Mouse (Mus musculus): ENCODE measurements around the gene Etnk2. TPM values are rescaled to one million over a fixed set of nuclear protein-coding genes. Genes with fewer than 3 reads are reported as not detected.

Gene Etnk2
- polyA plus RNA-seq, 1 experiment = 0.25 TPM

- no peak overlapping the region for H3K4me3 ChIP-seq (ENCODE audit: insufficient read depth, low read length)
- H3K4me1 ChIP-seq (ENCODE audit: control insufficient read depth, insufficient read depth, low read length) = no peaks in the 10 kb centered on the region
- no peak overlapping the region for H3K27ac ChIP-seq (ENCODE audit: insufficient read depth, low read length)
- TF ChIP-seq POLR2A (IDR thresholded peaks at IDR 0.05; ENCODE audit: low read depth, low read length) (no peak), CTCF (IDR thresholded peaks at IDR 0.05; ENCODE audit: borderline replicate concordance, insufficient read depth, low read length) (no peak)
Observed at GRCm38 (mm10) chr1:133420491-133420890, 57.1 kb downstream of the Etnk2 start.

- Histone ChIP-seq H3K4me3 (ENCODE audit: insufficient read depth, low read length) (no peak overlapping the region), H3K27ac (ENCODE audit: insufficient read depth, low read length) (no peak overlapping the region), H3K4me1 (ENCODE audit: control insufficient read depth, insufficient read depth, low read length) (no peaks in the 10 kb centered on the region)
- TF ChIP-seq CTCF (IDR thresholded peaks at IDR 0.05; ENCODE audit: borderline replicate concordance, insufficient read depth, low read length) (no peak), POLR2A (IDR thresholded peaks at IDR 0.05; ENCODE audit: low read depth, low read length) (no peak)
Observed at GRCm38 (mm10) chr1:133421061-133421460, 57.7 kb downstream of the Etnk2 start.

GRCm38 (mm10) chr1:133421975-133422570, 58.7 kb downstream of the Etnk2 start:
- TF ChIP-seq POLR2A (IDR thresholded peaks at IDR 0.05; ENCODE audit: low read depth, low read length) = no peak
- TF ChIP-seq CTCF (IDR thresholded peaks at IDR 0.05; ENCODE audit: borderline replicate concordance, insufficient read depth, low read length) = no peak
- Histone ChIP-seq H3K27ac (ENCODE audit: insufficient read depth, low read length) (no peak overlapping the region), H3K4me3 (ENCODE audit: insufficient read depth, low read length) (0 out of 2 replicates have a peak overlapping the region, but pooled peaks have one; percentile 63), H3K4me1 (ENCODE audit: control insufficient read depth, insufficient read depth, low read length) (no peaks in the 10 kb centered on the region)

- no peak overlapping the region for H3K27ac ChIP-seq (ENCODE audit: insufficient read depth, low read length)
- H3K4me3 ChIP-seq (ENCODE audit: insufficient read depth, low read length) = peak overlapping the region; percentile 63
- TF ChIP-seq POLR2A (IDR thresholded peaks at IDR 0.05; ENCODE audit: low read depth, low read length) (no peak), CTCF (IDR thresholded peaks at IDR 0.05; ENCODE audit: borderline replicate concordance, insufficient read depth, low read length) (no peak)
- H3K4me1 ChIP-seq (ENCODE audit: control insufficient read depth, insufficient read depth, low read length) = no peaks in the 10 kb centered on the region
Observed at GRCm38 (mm10) chr1:133422615-133423161, 59.3 kb downstream of the Etnk2 start.

- H3K27ac ChIP-seq (ENCODE audit: insufficient read depth, low read length) = no peak overlapping the region
- no peaks in the 10 kb centered on the region for H3K4me1 ChIP-seq (ENCODE audit: control insufficient read depth, insufficient read depth, low read length)
- TF ChIP-seq POLR2A (IDR thresholded peaks at IDR 0.05; ENCODE audit: low read depth, low read length) (no peak), CTCF (IDR thresholded peaks at IDR 0.05; ENCODE audit: borderline replicate concordance, insufficient read depth, low read length) (no peak)
Observed at GRCm38 (mm10) chr1:133423166-133423542, 59.8 kb downstream of the Etnk2 start.

GRCm38 (mm10) chr1:133423543-133424480, 60.4 kb downstream of the Etnk2 start, which contains the start of gene Sox13:
Sox13 (minus strand) TSS chr1:133424377.
- H3K4me3 ChIP-seq (ENCODE audit: insufficient read depth, low read length) = peak within 1 kb of the TSS; percentile 63
- no peak within 1 kb of the TSS; the same call in 1 of the 2 replicates for H3K27ac ChIP-seq (ENCODE audit: insufficient read depth, low read length)
- TF ChIP-seq POLR2A (IDR thresholded peaks at IDR 0.05; ENCODE audit: low read depth, low read length) (peak; percentile 56; the same call in 1 of the 2 replicates), CTCF (IDR thresholded peaks at IDR 0.05; ENCODE audit: borderline replicate concordance, insufficient read depth, low read length) (no peak)
- no peaks in the 10 kb centered on the region for H3K4me1 ChIP-seq (ENCODE audit: control insufficient read depth, insufficient read depth, low read length)

More at GRCm38 (mm10) chr1:133423166-133423542, 59.8 kb downstream of the Etnk2 start:
- H3K4me3 ChIP-seq (ENCODE audit: insufficient read depth, low read length) = peak overlapping the region; percentile 63

- H3K4me3 ChIP-seq (ENCODE audit: insufficient read depth, low read length) = no peak overlapping the region
- TF ChIP-seq CTCF (IDR thresholded peaks at IDR 0.05; ENCODE audit: borderline replicate concordance, insufficient read depth, low read length) (no peak), POLR2A (IDR thresholded peaks at IDR 0.05; ENCODE audit: low read depth, low read length) (no peak)
- no peaks in the 10 kb centered on the region for H3K4me1 ChIP-seq (ENCODE audit: control insufficient read depth, insufficient read depth, low read length)
- H3K27ac ChIP-seq (ENCODE audit: insufficient read depth, low read length) = no peak overlapping the region
Observed at GRCm38 (mm10) chr1:133424547-133425140, 61.3 kb downstream of the Etnk2 start.

Other genes starting within 250 kb of the Etnk2 start
- gene Ppp1r15b, start 232.4 kb upstream of the Etnk2 start, polyA plus RNA-seq (2011; ENCODE audit: insufficient read length, low read depth, missing spikeins) = 55.8 and 63.3 TPM in 2 replicates
- 2.6 and 3.6 TPM in 2 replicates for gene Plekha6, start 199.4 kb upstream of the Etnk2 start, polyA plus RNA-seq (2011; ENCODE audit: insufficient read length, low read depth, missing spikeins)
- gene Golt1a, start 53.8 kb upstream of the Etnk2 start, polyA plus RNA-seq (2011; ENCODE audit: insufficient read length, low read depth, missing spikeins) = not detected in 2 replicates
- not detected in 2 replicates for gene Kiss1, start 41.7 kb upstream of the Etnk2 start, polyA plus RNA-seq (2011; ENCODE audit: insufficient read length, low read depth, missing spikeins)
- gene Ren1, start 13.1 kb upstream of the Etnk2 start, polyA plus RNA-seq (2011; ENCODE audit: insufficient read length, low read depth, missing spikeins) = not detected in 2 replicates
- gene Sox13, start 60.8 kb downstream of the Etnk2 start, polyA plus RNA-seq (2011; ENCODE audit: insufficient read length, low read depth, missing spikeins) = 1.6 and 2.7 TPM in 2 replicates
- 236 and 249 TPM in 2 replicates for gene Snrpe, start 246.7 kb downstream of the Etnk2 start, polyA plus RNA-seq (2011; ENCODE audit: insufficient read length, low read depth, missing spikeins)